Mouse (Mus musculus) kidney, postnatal 0 days (tissue): ENCODE measurements around the gene Clybl. TPM values are rescaled to one million over a fixed set of nuclear protein-coding genes. Genes with fewer than 3 reads are reported as not detected.

Experiments
- ATAC-seq: fragments of 200-750 bp; cut with Nextera tagmentation; replicated peaks from 2 replicates; pipeline ENCODE4 v1.8.0; 2017; ENCODE audit warnings: low read depth, moderate number of reproducible peaks, moderate TSS enrichment, moderate library complexity; ENCODE audit not compliant: low FRiP score
- DNase-seq: peaks from one replicate; pipeline ENCODE4 v3.0.0-alpha.2; 2016; ENCODE audit warnings: low spot score
- H3K27ac ChIP-seq: fragments of 300-500 bp; sonication (generic); 2 replicates; pipeline ENCODE4 v1.5.1; 2014; ENCODE audit warnings: mild to moderate bottlenecking
- H3K27me3 ChIP-seq: fragments of 300-500 bp; sonication (generic); 2 replicates; pipeline ENCODE4 v1.6.1; 2014; ENCODE audit warnings: low read length, mixed read lengths; ENCODE audit not compliant: insufficient read depth
- H3K36me3 ChIP-seq: fragments of 300-500 bp; sonication (generic); 2 replicates; pipeline ENCODE4 v1.6.1; 2014; ENCODE audit warnings: low read length, mixed read lengths; ENCODE audit not compliant: insufficient read depth
- H3K4me1 ChIP-seq: fragments of 300-500 bp; sonication (generic); replicated peaks from 2 replicates; pipeline ENCODE4 v1.6.1; 2014; ENCODE audit warnings: antibody characterized with exemption, low read length, mixed read lengths; ENCODE audit not compliant: insufficient read depth
- H3K4me2 ChIP-seq: fragments of 300-500 bp; sonication (generic); 2 replicates; pipeline ENCODE4 v1.6.1; 2014; ENCODE audit warnings: mild to moderate bottlenecking, low read length, moderate library complexity, mixed read lengths
- H3K4me3 ChIP-seq: fragments of 300-500 bp; sonication (generic); replicated peaks from 2 replicates; pipeline ENCODE4 v1.5.1; 2014; ENCODE audit warnings: low read depth, low read length
- H3K9ac ChIP-seq: fragments of 300-500 bp; sonication (generic); 2 replicates; pipeline ENCODE4 v1.6.1; 2014; ENCODE audit warnings: low read depth, low read length
- H3K9me3 ChIP-seq: fragments of 300-500 bp; sonication (generic); replicated peaks from 2 replicates; pipeline ENCODE4 v1.6.1; 2016; ENCODE audit warnings: low read length, inconsistent platforms, mixed read lengths
- CTCF ChIP-seq: IDR thresholded peaks from 2 replicates; pipeline ENCODE4 v1.5.1; 2016; ENCODE audit warnings: antibody characterized with exemption, low read depth, mild to moderate bottlenecking, moderate library complexity
- WGBS: fragments of 180-500 bp; shearing (Covaris S2); extraction: QIAGEN DNeasy Blood & Tissue Kit; methylation state at CpG from one replicate; pipeline ENCODE4 v1.1.7; 2014; 5-methylcytosine and 5-hydroxymethylcytosine counted together
- polyA plus RNA-seq: library from polyadenylated mRNA; unstranded; fragments of >200 nt; fragmentation: Nextera tagmentation; extraction: Ambion mirVana; gene quantifications from 2 replicates; pipeline ENCODE4 v1.2.1, GENCODE M21; 2015

Clybl gene
- polyA plus RNA-seq, 1 experiment from 2014 or later: 45.7 TPM

DNA sequence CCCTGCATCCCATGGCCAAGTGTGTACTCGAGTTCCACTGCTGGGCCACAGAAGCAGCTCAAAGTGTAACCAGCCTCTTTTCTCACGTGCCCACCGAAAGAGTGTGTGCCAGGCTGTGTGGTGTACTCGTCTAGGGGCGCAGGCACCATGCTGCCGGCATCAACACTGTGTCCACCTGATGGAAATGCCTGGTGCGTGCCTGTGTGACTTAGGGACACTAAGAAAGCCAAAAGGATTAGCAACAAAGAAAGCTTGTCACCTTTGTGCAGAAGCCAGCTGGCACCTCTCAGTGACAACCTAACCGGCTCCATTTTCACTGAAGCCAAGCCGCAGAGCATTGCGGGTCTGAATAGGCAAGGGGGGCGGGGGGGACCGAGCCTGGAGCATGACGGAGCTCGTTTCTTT lies 49.1 kb downstream of the Clybl start:
- Histone ChIP-seq H3K4me3 (no peak overlapping the region), H3K9ac (no peak overlapping the region), H3K36me3 (no peaks in the 10 kb centered on the region), H3K9me3 (no peaks in the 10 kb centered on the region), H3K4me1 (no peaks in the 10 kb centered on the region), H3K27me3 (peaks cover 32% of the 10 kb centered on the region), H3K4me2 (no peak overlapping the region), H3K27ac (no peak overlapping the region)
- TF ChIP-seq CTCF: no peak
- no peak for DNase-seq
- 38% methylated on average over 14 of the region's 14 CpGs for WGBS
- peak; percentile 43; the same call in 1 of the 2 replicates for ATAC-seq

DNA sequence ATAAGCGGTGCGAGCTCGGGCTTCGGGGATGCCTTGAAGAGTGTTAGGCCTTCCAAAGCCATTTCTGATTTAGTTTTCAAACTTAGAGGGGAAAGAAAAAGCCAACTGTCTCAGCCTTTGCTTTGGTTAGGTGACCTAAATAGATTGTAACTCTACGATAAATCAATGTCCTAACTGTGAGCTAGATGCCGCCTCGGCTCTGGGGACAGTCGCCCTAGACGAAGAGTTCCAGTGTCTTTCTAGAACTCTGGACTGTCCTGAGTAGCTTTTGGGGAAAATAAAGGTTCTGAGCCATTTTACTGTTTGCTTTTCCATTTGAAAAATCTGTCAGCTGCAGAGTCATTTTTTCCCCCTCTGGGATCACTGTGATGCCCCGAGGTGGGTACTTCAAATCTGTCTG lies 49.6 kb downstream of the Clybl start:
- Histone ChIP-seq H3K9me3 (no peaks in the 10 kb centered on the region), H3K27me3 (peaks cover 29% of the 10 kb centered on the region), H3K27ac (no peak overlapping the region), H3K4me1 (no peaks in the 10 kb centered on the region), H3K4me3 (no peak overlapping the region), H3K9ac (no peak overlapping the region), H3K4me2 (no peak overlapping the region), H3K36me3 (no peaks in the 10 kb centered on the region)
- 51% methylated on average over 10 of the region's 10 CpGs for WGBS
- DNase-seq (no peak), ATAC-seq (no peak)
- no peak for TF ChIP-seq CTCF

DNA sequence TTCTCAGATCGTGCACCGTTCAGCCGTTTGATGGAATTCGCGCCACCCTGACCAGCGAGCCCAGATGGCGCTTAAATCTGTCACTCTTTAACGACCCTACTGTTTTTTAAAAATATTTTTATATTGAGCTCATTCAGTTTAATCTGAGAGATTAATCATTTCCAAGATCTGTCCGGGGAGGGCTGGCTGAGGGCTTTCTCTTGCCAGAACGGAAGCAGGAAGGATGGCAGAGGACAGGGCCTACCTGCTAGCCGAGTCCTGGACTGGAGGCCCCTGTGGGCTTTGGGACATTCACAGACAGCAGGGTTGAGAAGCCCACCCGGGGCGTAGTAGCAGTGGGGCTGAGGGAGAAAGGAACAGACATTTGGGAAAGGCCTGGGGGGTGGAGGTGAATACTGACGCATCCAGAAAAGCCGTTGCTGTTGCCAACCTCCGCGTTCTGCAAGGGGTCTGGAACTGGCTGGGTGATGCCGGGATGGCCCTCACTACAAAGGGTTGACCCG lies 51.8 kb downstream of the Clybl start:
- no peak overlapping the region for H3K9ac ChIP-seq
- ATAC-seq (no peak), DNase-seq (peak; percentile 46)
- no peaks in the 10 kb centered on the region for H3K4me1 ChIP-seq
- no peak for TF ChIP-seq CTCF
- H3K36me3 ChIP-seq: no peaks in the 10 kb centered on the region
- no peak overlapping the region for H3K4me3 ChIP-seq
- peaks cover 17% of the 10 kb centered on the region for H3K27me3 ChIP-seq
- H3K9me3 ChIP-seq: no peaks in the 10 kb centered on the region
- 47% methylated on average over 19 of the region's 19 CpGs for WGBS
- H3K27ac ChIP-seq: no peak overlapping the region
- H3K4me2 ChIP-seq: peak overlapping the region; percentile 13; the same call in 1 of the 2 replicates

DNA sequence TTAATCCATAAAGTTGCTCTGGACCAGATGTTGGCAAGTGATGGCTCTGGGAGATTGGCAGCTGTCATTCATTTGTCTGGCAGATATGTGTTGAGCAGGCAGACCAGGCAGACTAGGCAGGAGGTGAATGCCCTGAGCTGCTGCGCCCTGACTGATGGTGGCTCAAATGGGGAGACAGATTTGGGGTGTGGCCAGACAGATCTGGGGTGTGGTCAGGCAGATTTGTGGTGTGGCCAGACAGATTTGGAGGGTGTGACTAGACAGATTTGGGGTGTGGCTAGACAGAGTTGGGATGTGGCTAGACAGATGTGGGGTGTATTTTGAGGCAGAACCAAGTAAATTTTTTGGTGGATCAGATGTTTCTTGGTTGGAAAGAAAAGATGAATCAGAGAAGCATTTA lies 62.4 kb downstream of the Clybl start:
- 81% methylated on average over 1 of the region's 1 CpGs for WGBS
- Histone ChIP-seq H3K36me3 (no peaks in the 10 kb centered on the region), H3K9ac (no peak overlapping the region), H3K27ac (no peak overlapping the region), H3K4me3 (no peak overlapping the region), H3K4me2 (no peak overlapping the region), H3K9me3 (no peaks in the 10 kb centered on the region), H3K4me1 (no peaks in the 10 kb centered on the region), H3K27me3 (no peaks in the 10 kb centered on the region)
- TF ChIP-seq CTCF: no peak
- ATAC-seq (no peak), DNase-seq (no peak)

DNA sequence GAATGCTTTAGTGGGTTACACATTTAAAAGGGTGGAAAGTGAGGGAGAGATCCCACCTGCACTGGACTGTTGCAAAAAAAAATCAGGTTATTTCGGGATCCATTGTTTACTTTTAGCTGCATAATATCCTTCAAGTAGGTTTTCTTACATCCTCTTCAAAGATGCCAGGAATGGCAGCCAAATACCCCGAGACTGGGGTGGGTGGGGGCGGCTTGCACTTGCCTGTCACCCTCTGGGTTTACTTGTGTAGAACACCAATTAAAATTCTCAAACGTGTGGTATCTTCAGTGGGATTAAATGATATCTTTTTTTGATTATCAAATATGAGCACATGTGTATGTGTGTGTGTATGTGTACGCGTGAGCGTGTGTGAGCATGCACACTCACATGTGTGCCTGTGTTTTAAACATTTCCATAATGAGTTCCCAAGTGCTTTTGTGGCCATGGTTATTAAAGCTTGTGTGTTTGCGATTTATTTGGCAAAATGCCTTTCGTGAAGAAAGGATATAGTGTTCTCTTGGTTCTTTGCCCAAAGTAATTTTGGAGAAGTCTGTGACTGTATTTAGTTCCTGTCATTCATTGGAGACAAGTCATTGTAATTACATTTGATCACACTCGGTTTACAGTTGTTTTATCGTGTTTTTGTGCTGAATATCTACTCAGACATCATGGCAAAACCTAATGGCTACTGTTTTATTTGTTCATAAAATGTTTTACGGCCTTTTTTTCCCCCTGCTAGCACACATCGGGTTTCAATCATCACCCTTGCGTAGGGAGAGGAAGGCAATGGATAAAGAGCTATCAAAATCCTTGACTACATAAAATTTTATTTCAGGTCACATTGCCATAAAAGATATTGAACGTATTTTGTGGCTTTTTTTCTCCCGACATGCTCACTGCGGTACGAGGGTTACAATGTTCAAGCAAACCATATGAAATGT lies 65.7 kb downstream of the Clybl start:
- ATAC-seq (no peak), DNase-seq (no peak)
- no peak overlapping the region for H3K4me3 ChIP-seq
- no peak overlapping the region for H3K27ac ChIP-seq
- H3K27me3 ChIP-seq: no peaks in the 10 kb centered on the region
- H3K36me3 ChIP-seq: no peaks in the 10 kb centered on the region
- no peaks in the 10 kb centered on the region for H3K4me1 ChIP-seq
- WGBS: 64% methylated on average over 18 of the region's 18 CpGs
- no peaks in the 10 kb centered on the region for H3K9me3 ChIP-seq
- TF ChIP-seq CTCF: no peak
- H3K4me2 ChIP-seq: no peak overlapping the region
- H3K9ac ChIP-seq: no peak overlapping the region

DNA sequence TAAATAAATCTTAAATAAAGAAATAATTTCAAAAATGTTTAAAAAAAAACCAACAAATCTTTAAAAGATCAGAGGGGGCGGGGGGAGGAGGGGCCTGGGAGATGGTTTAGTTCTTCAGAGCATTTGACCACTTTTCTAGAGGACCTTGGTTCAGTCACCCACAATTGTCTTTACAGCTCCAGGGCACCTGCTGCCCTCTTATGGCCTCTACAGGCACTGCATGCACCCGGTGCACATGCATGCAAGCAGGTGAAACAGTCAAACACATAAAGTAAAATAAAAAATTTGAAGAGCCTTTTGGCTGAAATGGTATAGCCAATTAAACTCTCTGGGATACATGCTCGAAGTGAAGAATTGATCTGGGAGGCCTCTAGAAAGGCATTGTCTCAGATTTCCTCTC lies 67.6 kb downstream of the Clybl start:
- no peak overlapping the region for H3K27ac ChIP-seq
- TF ChIP-seq CTCF: peak; percentile 42
- no peak overlapping the region for H3K4me3 ChIP-seq
- H3K4me1 ChIP-seq: no peaks in the 10 kb centered on the region
- WGBS: 78% methylated on average over 3 of the region's 3 CpGs
- no peaks in the 10 kb centered on the region for H3K36me3 ChIP-seq
- ATAC-seq (no peak), DNase-seq (no peak)
- no peaks in the 10 kb centered on the region for H3K9me3 ChIP-seq
- H3K27me3 ChIP-seq: no peaks in the 10 kb centered on the region
- no peak overlapping the region for H3K9ac ChIP-seq
- no peak overlapping the region for H3K4me2 ChIP-seq
